Mouse (Mus musculus) heart, postnatal 25 days (tissue): ENCODE measurements around the gene Eif4b. TPM values are rescaled to one million over a fixed set of nuclear protein-coding genes. Genes with fewer than 3 reads are reported as not detected.
"Not testable (repeated sequence)": the region's sequence is repeated elsewhere in the genome, so short reads cannot be mapped to it uniquely, and the experiment has no call there.

ENCODE experiments used
- DNase-seq: peaks from one replicate; pipeline ENCODE4 v3.0.0; 2022; ENCODE audit warnings: low spot score
- intact Hi-C: fragments of 180-260 bp; cut with DNase I; formaldehyde crosslinking; loops from one replicate; pipeline ENCODE4 v1.15.1; 2025
- total RNA-seq, 2 experiments: library from RNA; stranded (reverse); gene quantifications; 2 replicates each; pipeline ENCODE4 v1.2.3; 2021

Eif4b gene
- total RNA-seq, 2 experiments from 2014 or later, result 131 to 144 TPM

GRCm38 (mm10) chr15:102074070-102074731, 628 bp downstream of the Eif4b start:
- DNase-seq, result peak; percentile 35
- intact Hi-C loops, result no loop called here

GRCm38 (mm10) chr15:102074876-102075585, 1.5 kb downstream of the Eif4b start:
- intact Hi-C loops, result no loop called here
- DNase-seq, result no peak

GRCm38 (mm10) chr15:102077111-102077677, 3.6 kb downstream of the Eif4b start:
- DNase-seq, result no peak
- intact Hi-C loops, result no loop called here

- no peak for DNase-seq
- intact Hi-C loops, result no loop called here
Observed at GRCm38 (mm10) chr15:102079221-102079620, 5.6 kb downstream of the Eif4b start.

GRCm38 (mm10) chr15:102079924-102080323, 6.4 kb downstream of the Eif4b start:
- DNase-seq, intact Hi-C loops: not testable (repeated sequence)

GRCm38 (mm10) chr15:102080429-102080828, 6.9 kb downstream of the Eif4b start:
- no peak for DNase-seq
- intact Hi-C loops, result no loop called here

- DNase-seq, result no peak
- intact Hi-C loops, result no loop called here
Observed at GRCm38 (mm10) chr15:102082148-102082547, 8.6 kb downstream of the Eif4b start.

GRCm38 (mm10) chr15:102083028-102083427, 9.5 kb downstream of the Eif4b start:
- intact Hi-C loops, result no loop called here
- DNase-seq, result no peak

- DNase-seq, result no peak
- intact Hi-C loops, result no loop called here
Observed at GRCm38 (mm10) chr15:102089914-102090585, 16.5 kb downstream of the Eif4b start.

- no peak for DNase-seq
- intact Hi-C loops, result no loop called here
Observed at GRCm38 (mm10) chr15:102091063-102091679, 17.6 kb downstream of the Eif4b start.

- intact Hi-C loops, result no loop called here
- DNase-seq, result no peak
Observed at GRCm38 (mm10) chr15:102091688-102092087, 18.1 kb downstream of the Eif4b start.

- DNase-seq, result no peak
- intact Hi-C loops, result no loop called here
Observed at GRCm38 (mm10) chr15:102092222-102092621, 18.6 kb downstream of the Eif4b start.

- no peak for DNase-seq
- intact Hi-C loops, result no loop called here
Observed at GRCm38 (mm10) chr15:102094157-102094556, 20.6 kb downstream of the Eif4b start.

- intact Hi-C loops, result no loop called here
- DNase-seq, result no peak
Observed at GRCm38 (mm10) chr15:102094988-102095387, 21.4 kb downstream of the Eif4b start.

GRCm38 (mm10) chr15:102097147-102097915, 23.8 kb downstream of the Eif4b start:
- intact Hi-C loops, result no loop called here
- no peak for DNase-seq

- intact Hi-C loops, result no loop called here
- DNase-seq, result no peak
Observed at GRCm38 (mm10) chr15:102097991-102098555, 24.5 kb downstream of the Eif4b start.

- no peak for DNase-seq
- intact Hi-C loops, result no loop called here
Observed at GRCm38 (mm10) chr15:102099260-102099659, 25.7 kb downstream of the Eif4b start.

GRCm38 (mm10) chr15:102099771-102100160, 26.2 kb downstream of the Eif4b start:
- DNase-seq, result no peak
- intact Hi-C loops, result loop anchor here (10.0 kb wide), 1 partner anchor 305 kb away; the partner anchor contains the start of gene Sp1
